Mouse (Mus musculus): ENCODE measurements around the gene Fam102a. TPM values are rescaled to one million over a fixed set of nuclear protein-coding genes. Genes with fewer than 3 reads are reported as not detected.
A peak's percentile ranks its signal among the peaks of the same experiment; 100 is the strongest.

Gene Fam102a
- polyA plus RNA-seq, 1 experiment from 2014 or later: 15.5 TPM

GRCm38 (mm10) chr2:32551236-32551635 lies 16.1 kb downstream of the Fam102a start:
- H3K4me2 ChIP-seq (replicated peaks): no peak overlapping the region
- no peak overlapping the region for H3K27ac ChIP-seq
- H3K9me3 ChIP-seq (replicated peaks): no peaks in the 10 kb centered on the region
- WGBS: 85% methylated on average over 5 of the region's 5 CpGs
- H3K9ac ChIP-seq: no peak overlapping the region
- H3K27me3 ChIP-seq: no peaks in the 10 kb centered on the region
- ATAC-seq (ENCODE audit: low FRiP score): no peak
- no peaks in the 10 kb centered on the region for H3K36me3 ChIP-seq
- H3K4me3 ChIP-seq: no peak overlapping the region
- peaks cover 39% of the 10 kb centered on the region for H3K4me1 ChIP-seq

GRCm38 (mm10) chr2:32553592-32554148 lies 18.5 kb downstream of the Fam102a start:
- ATAC-seq (ENCODE audit: low FRiP score): no peak
- Histone ChIP-seq H3K9me3 (replicated peaks) (no peaks in the 10 kb centered on the region), H3K36me3 (no peaks in the 10 kb centered on the region), H3K4me2 (replicated peaks) (no peak overlapping the region), H3K4me3 (no peak overlapping the region), H3K4me1 (peaks cover 62% of the 10 kb centered on the region), H3K27me3 (no peaks in the 10 kb centered on the region), H3K27ac (no peak overlapping the region), H3K9ac (no peak overlapping the region)
- 85% methylated on average over 7 of the region's 7 CpGs for WGBS

GRCm38 (mm10) chr2:32555484-32555883 lies 20.4 kb downstream of the Fam102a start:
- no peaks in the 10 kb centered on the region for H3K27me3 ChIP-seq
- H3K9me3 ChIP-seq (replicated peaks): no peaks in the 10 kb centered on the region
- no peak overlapping the region for H3K9ac ChIP-seq
- no peak overlapping the region for H3K4me3 ChIP-seq
- peak overlapping the region; percentile 72 for H3K27ac ChIP-seq
- H3K4me1 ChIP-seq: peaks cover 68% of the 10 kb centered on the region
- H3K4me2 ChIP-seq (replicated peaks): no peak overlapping the region
- ATAC-seq (ENCODE audit: low FRiP score): no peak
- H3K36me3 ChIP-seq: no peaks in the 10 kb centered on the region
- 32% methylated on average over 4 of the region's 4 CpGs for WGBS

- Histone ChIP-seq H3K9me3 (replicated peaks) (no peaks in the 10 kb centered on the region), H3K4me3 (no peak overlapping the region), H3K27me3 (no peaks in the 10 kb centered on the region), H3K27ac (peak overlapping the region; percentile 72), H3K4me2 (replicated peaks) (no peak overlapping the region), H3K4me1 (peaks cover 66% of the 10 kb centered on the region), H3K36me3 (no peaks in the 10 kb centered on the region), H3K9ac (no peak overlapping the region)
- ATAC-seq (ENCODE audit: low FRiP score): no peak
- WGBS: 80% methylated on average over 7 of the region's 7 CpGs
Observed at GRCm38 (mm10) chr2:32556019-32556418, 20.9 kb downstream of the Fam102a start.

- peak overlapping the region; percentile 9 for H3K4me2 ChIP-seq (replicated peaks)
- ATAC-seq (ENCODE audit: low FRiP score): peak; percentile 88
- H3K4me3 ChIP-seq: no peak overlapping the region
- H3K9ac ChIP-seq: 0 out of 2 replicates have a peak overlapping the region, but pooled peaks have one; percentile 2
- H3K4me1 ChIP-seq: peaks cover 57% of the 10 kb centered on the region
- peak overlapping the region; percentile 88 for H3K27ac ChIP-seq
- H3K9me3 ChIP-seq (replicated peaks): no peaks in the 10 kb centered on the region
- 15% methylated on average over 5 of the region's 5 CpGs for WGBS
- H3K27me3 ChIP-seq: no peaks in the 10 kb centered on the region
- H3K36me3 ChIP-seq: peaks cover 25% of the 10 kb centered on the region
Observed at GRCm38 (mm10) chr2:32559570-32559969, 24.4 kb downstream of the Fam102a start.

GRCm38 (mm10) chr2:32566536-32567063 lies 31.5 kb downstream of the Fam102a start:
- peaks cover 65% of the 10 kb centered on the region for H3K36me3 ChIP-seq
- 41% methylated on average over 4 of the region's 4 CpGs for WGBS
- H3K27ac ChIP-seq: no peak overlapping the region
- no peak for ATAC-seq (ENCODE audit: low FRiP score)
- no peaks in the 10 kb centered on the region for H3K27me3 ChIP-seq
- H3K4me2 ChIP-seq (replicated peaks): no peak overlapping the region
- H3K4me3 ChIP-seq: no peak overlapping the region
- no peak overlapping the region for H3K9ac ChIP-seq
- H3K4me1 ChIP-seq: peaks cover 9% of the 10 kb centered on the region
- no peaks in the 10 kb centered on the region for H3K9me3 ChIP-seq (replicated peaks)

GRCm38 (mm10) chr2:32568149-32568548 lies 33.0 kb downstream of the Fam102a start:
- H3K36me3 ChIP-seq: peaks cover 61% of the 10 kb centered on the region
- no peaks in the 10 kb centered on the region for H3K9me3 ChIP-seq (replicated peaks)
- no peaks in the 10 kb centered on the region for H3K27me3 ChIP-seq
- WGBS: 83% methylated on average over 5 of the region's 5 CpGs
- no peak overlapping the region for H3K9ac ChIP-seq
- no peak overlapping the region for H3K27ac ChIP-seq
- H3K4me1 ChIP-seq: peaks cover 18% of the 10 kb centered on the region
- no peak overlapping the region for H3K4me3 ChIP-seq
- ATAC-seq (ENCODE audit: low FRiP score): no peak
- no peak overlapping the region for H3K4me2 ChIP-seq (replicated peaks)

GRCm38 (mm10) chr2:32568941-32569340 lies 33.8 kb downstream of the Fam102a start:
- Histone ChIP-seq H3K9ac (no peak overlapping the region), H3K36me3 (peaks cover 57% of the 10 kb centered on the region), H3K27me3 (no peaks in the 10 kb centered on the region), H3K4me1 (peaks cover 18% of the 10 kb centered on the region), H3K27ac (no peak overlapping the region), H3K9me3 (replicated peaks) (no peaks in the 10 kb centered on the region), H3K4me2 (replicated peaks) (no peak overlapping the region), H3K4me3 (no peak overlapping the region)
- 97% methylated on average over 3 of the region's 3 CpGs for WGBS
- no peak for ATAC-seq (ENCODE audit: low FRiP score)

- peak within 1 kb of the TSS; percentile 49 for H3K27ac ChIP-seq
- 2% methylated on average over 36 of the region's 36 CpGs for WGBS
- peak; percentile 79 for ATAC-seq (ENCODE audit: low FRiP score)
Observed at GRCm38 (mm10) chr2:32570698-32571494, 35.8 kb downstream of the Fam102a start, which contains the start of gene Dpm2. Gene Dpm2, plus strand, starts transcription at chr2:32570858.

GRCm38 (mm10) chr2:32572196-32572595 lies 37.1 kb downstream of the Fam102a start:
- Histone ChIP-seq H3K27ac (no peak overlapping the region), H3K9ac (no peak overlapping the region), H3K9me3 (replicated peaks) (no peaks in the 10 kb centered on the region), H3K4me1 (peaks cover 25% of the 10 kb centered on the region), H3K4me2 (replicated peaks) (peak overlapping the region; percentile 95; the same call in 1 of the 2 replicates), H3K4me3 (no peak overlapping the region), H3K36me3 (peaks cover 27% of the 10 kb centered on the region), H3K27me3 (peaks cover 6% of the 10 kb centered on the region; the same call in 1 of the 2 replicates)
- no peak for ATAC-seq (ENCODE audit: low FRiP score)
- WGBS: 91% methylated on average over 11 of the region's 11 CpGs

More at GRCm38 (mm10) chr2:32570698-32571494, 35.8 kb downstream of the Fam102a start, which contains the start of gene Dpm2:
- Histone ChIP-seq H3K9me3 (replicated peaks) (no peaks in the 10 kb centered on the region), H3K4me3 (peak within 1 kb of the TSS; percentile 70), H3K36me3 (peaks cover 38% of the 10 kb centered on the region), H3K4me1 (peaks cover 25% of the 10 kb centered on the region), H3K4me2 (replicated peaks) (peak within 1 kb of the TSS; percentile 95), H3K9ac (peak within 1 kb of the TSS; percentile 75), H3K27me3 (no peaks in the 10 kb centered on the region)

- peak within 1 kb of the TSS; percentile 51 for H3K4me3 ChIP-seq
- WGBS: 85% methylated on average over 6 of the region's 6 CpGs
- no peak for ATAC-seq (ENCODE audit: low FRiP score)
- H3K27me3 ChIP-seq: peaks cover 27% of the 10 kb centered on the region
- H3K9me3 ChIP-seq (replicated peaks): no peaks in the 10 kb centered on the region
- H3K4me1 ChIP-seq: peaks cover 25% of the 10 kb centered on the region
- H3K36me3 ChIP-seq: peaks cover 10% of the 10 kb centered on the region
- H3K27ac ChIP-seq: no peak within 1 kb of the TSS
- H3K4me2 ChIP-seq (replicated peaks): peak within 1 kb of the TSS; percentile 100
- H3K9ac ChIP-seq: peak within 1 kb of the TSS; percentile 64
Observed at GRCm38 (mm10) chr2:32574497-32574896, 39.4 kb downstream of the Fam102a start, which contains the start of gene Pip5kl1. Gene Pip5kl1, plus strand, starts transcription at chr2:32574797.

- Histone ChIP-seq H3K4me3 (peak overlapping the region; percentile 51), H3K9me3 (replicated peaks) (no peaks in the 10 kb centered on the region), H3K27me3 (peaks cover 32% of the 10 kb centered on the region), H3K27ac (no peak overlapping the region), H3K4me1 (peaks cover 25% of the 10 kb centered on the region), H3K4me2 (replicated peaks) (peak overlapping the region; percentile 100), H3K36me3 (peaks cover 10% of the 10 kb centered on the region), H3K9ac (peak overlapping the region; percentile 64)
- no peak for ATAC-seq (ENCODE audit: low FRiP score)
- WGBS: 1% methylated on average over 26 of the region's 26 CpGs
Observed at GRCm38 (mm10) chr2:32574901-32575585, 39.9 kb downstream of the Fam102a start.

Measured in hindbrain, embryonic 12.5 days (tissue).